Mouse (Mus musculus): ENCODE results near the gene Ifitm10. TPM values are rescaled to one million over a fixed set of nuclear protein-coding genes. Genes with fewer than 3 reads are reported as not detected.

Ifitm10 gene
- polyA plus RNA-seq, 2 experiments: 2.0 to 2.4 TPM

- Histone ChIP-seq H3K27me3 (ENCODE audit: control insufficient read depth, insufficient read depth, low read length) (no peaks in the 10 kb centered on the region), H3K4me2 (replicated peaks; ENCODE audit: low read depth, low read length, severe bottlenecking) (no peak overlapping the region), H3K27ac (replicated peaks; ENCODE audit: low read depth, low read length) (no peak overlapping the region), H3K9me3 (ENCODE audit: control insufficient read depth, low read length) (no peaks in the 10 kb centered on the region), H3K4me3 (replicated peaks; ENCODE audit: low read length) (no peak overlapping the region), H3K9ac (ENCODE audit: low read depth, low read length, severe bottlenecking) (no peak overlapping the region), H3K4me1 (ENCODE audit: control insufficient read depth, insufficient read depth, low read length) (no peaks in the 10 kb centered on the region), H3K36me3 (ENCODE audit: control insufficient read depth, insufficient read depth, low read length) (no peaks in the 10 kb centered on the region)
- no peak for ATAC-seq (ENCODE audit: low FRiP score, low read depth)
- 77% methylated on average over 4 of the region's 4 CpGs for WGBS
- DNase-seq (ENCODE audit: low spot score): no peak
- TF ChIP-seq POLR2A (IDR thresholded peaks at IDR 0.05; ENCODE audit: borderline replicate concordance, extremely low read depth, insufficient read depth, insufficient read length): no peak
These were observed 42.3 kb downstream of the Ifitm10 start for GRCm38 (mm10) chr7:142331281-142331680.

DNA sequence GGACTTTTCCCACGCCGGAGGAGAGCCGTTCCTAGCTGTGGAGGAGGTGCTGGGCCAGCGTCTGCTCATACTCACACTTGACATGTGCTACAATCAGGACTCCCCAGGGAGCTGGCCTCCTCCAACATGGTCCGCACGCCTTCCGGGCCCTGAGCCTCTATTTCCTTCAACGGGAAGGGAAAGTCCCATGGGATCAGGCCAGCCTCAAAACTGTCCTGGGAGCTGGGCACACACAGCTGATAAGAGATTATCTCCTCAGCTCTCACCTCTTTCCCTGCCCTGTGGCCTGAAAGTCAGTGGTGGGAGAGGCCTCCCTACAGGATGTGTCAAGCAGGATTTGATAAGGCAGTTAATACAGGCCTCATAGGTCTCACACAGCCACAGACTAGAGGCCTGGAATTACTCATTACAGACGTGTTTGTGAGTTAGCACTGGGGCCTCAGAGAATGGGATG lies 43.3 kb downstream of the Ifitm10 start:
- no peaks in the 10 kb centered on the region for H3K36me3 ChIP-seq (ENCODE audit: control insufficient read depth, insufficient read depth, low read length)
- no peak for DNase-seq (ENCODE audit: low spot score)
- WGBS: 43% methylated on average over 9 of the region's 9 CpGs
- H3K4me1 ChIP-seq (ENCODE audit: control insufficient read depth, insufficient read depth, low read length): no peaks in the 10 kb centered on the region
- H3K9ac ChIP-seq (ENCODE audit: low read depth, low read length, severe bottlenecking): no peak overlapping the region
- H3K9me3 ChIP-seq (ENCODE audit: control insufficient read depth, low read length): no peaks in the 10 kb centered on the region
- no peak for ATAC-seq (ENCODE audit: low FRiP score, low read depth)
- no peaks in the 10 kb centered on the region for H3K27me3 ChIP-seq (ENCODE audit: control insufficient read depth, insufficient read depth, low read length)
- no peak overlapping the region for H3K27ac ChIP-seq (replicated peaks; ENCODE audit: low read depth, low read length)
- H3K4me2 ChIP-seq (replicated peaks; ENCODE audit: low read depth, low read length, severe bottlenecking): no peak overlapping the region
- H3K4me3 ChIP-seq (replicated peaks; ENCODE audit: low read length): no peak overlapping the region
- TF ChIP-seq POLR2A (IDR thresholded peaks at IDR 0.05; ENCODE audit: borderline replicate concordance, extremely low read depth, insufficient read depth, insufficient read length): no peak

- Histone ChIP-seq H3K4me1 (ENCODE audit: control insufficient read depth, insufficient read depth, low read length) (no peaks in the 10 kb centered on the region), H3K4me2 (replicated peaks; ENCODE audit: low read depth, low read length, severe bottlenecking) (no peak overlapping the region), H3K4me3 (replicated peaks; ENCODE audit: low read length) (no peak overlapping the region), H3K27me3 (ENCODE audit: control insufficient read depth, insufficient read depth, low read length) (no peaks in the 10 kb centered on the region), H3K9me3 (ENCODE audit: control insufficient read depth, low read length) (no peaks in the 10 kb centered on the region), H3K9ac (ENCODE audit: low read depth, low read length, severe bottlenecking) (no peak overlapping the region), H3K36me3 (ENCODE audit: control insufficient read depth, insufficient read depth, low read length) (no peaks in the 10 kb centered on the region), H3K27ac (replicated peaks; ENCODE audit: low read depth, low read length) (no peak overlapping the region)
- ATAC-seq (ENCODE audit: low FRiP score, low read depth) (no peak), DNase-seq (ENCODE audit: low spot score) (no peak)
- TF ChIP-seq POLR2A (IDR thresholded peaks at IDR 0.05; ENCODE audit: borderline replicate concordance, extremely low read depth, insufficient read depth, insufficient read length): no peak
- 58% methylated on average over 3 of the region's 3 CpGs for WGBS
These were observed 45.0 kb downstream of the Ifitm10 start for GRCm38 (mm10) chr7:142328507-142328906.

GRCm38 (mm10) chr7:142326714-142327445 lies 46.7 kb downstream of the Ifitm10 start:
- WGBS: 40% methylated on average over 9 of the region's 9 CpGs
- no peak for ATAC-seq (ENCODE audit: low FRiP score, low read depth)

DNA sequence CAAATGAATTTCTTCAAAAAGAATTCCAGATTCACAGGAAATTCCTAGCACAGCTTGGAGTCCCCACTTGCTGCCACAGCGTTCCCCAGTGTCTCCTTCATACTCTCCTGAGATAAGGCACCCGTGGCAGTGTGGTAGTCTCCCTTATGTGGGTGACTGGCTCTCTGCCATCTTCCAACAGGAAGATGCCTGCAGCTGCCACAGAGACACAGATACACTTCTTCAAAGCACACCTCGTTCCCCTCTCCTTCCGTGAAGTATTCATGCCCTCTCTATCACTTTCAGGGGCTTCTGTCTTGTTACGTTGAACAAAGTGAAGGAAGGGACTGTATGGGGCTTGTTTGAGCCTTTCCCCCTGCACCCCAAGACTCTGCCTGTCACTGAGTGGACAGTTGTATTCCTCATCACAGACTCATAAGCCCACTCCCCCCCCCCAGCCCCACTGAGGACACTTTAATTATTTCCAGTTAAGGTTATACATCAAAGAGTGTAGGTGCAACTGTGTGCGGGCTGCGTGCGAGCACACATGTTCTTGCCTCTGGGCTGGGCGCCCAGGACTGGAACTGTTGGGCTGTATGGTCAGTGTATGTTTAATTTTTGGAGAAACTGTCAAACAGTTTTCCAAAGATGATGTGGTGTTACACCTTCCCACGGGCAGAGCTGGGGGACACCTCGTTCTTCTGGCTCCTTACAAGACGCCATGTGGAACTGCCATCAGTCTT lies 50.0 kb downstream of the Ifitm10 start:
- no peak for DNase-seq (ENCODE audit: low spot score)
- H3K4me2 ChIP-seq (replicated peaks; ENCODE audit: low read depth, low read length, severe bottlenecking): no peak overlapping the region
- H3K27ac ChIP-seq (replicated peaks; ENCODE audit: low read depth, low read length): no peak overlapping the region
- no peak for ATAC-seq (ENCODE audit: low FRiP score, low read depth)
- no peak overlapping the region for H3K9ac ChIP-seq (ENCODE audit: low read depth, low read length, severe bottlenecking)
- H3K9me3 ChIP-seq (ENCODE audit: control insufficient read depth, low read length): no peaks in the 10 kb centered on the region
- no peak for TF ChIP-seq POLR2A (IDR thresholded peaks at IDR 0.05; ENCODE audit: borderline replicate concordance, extremely low read depth, insufficient read depth, insufficient read length)
- no peaks in the 10 kb centered on the region for H3K27me3 ChIP-seq (ENCODE audit: control insufficient read depth, insufficient read depth, low read length)
- H3K4me3 ChIP-seq (replicated peaks; ENCODE audit: low read length): no peak overlapping the region
- peaks cover 4% of the 10 kb centered on the region; the same call in 1 of the 2 replicates for H3K4me1 ChIP-seq (ENCODE audit: control insufficient read depth, insufficient read depth, low read length)
- H3K36me3 ChIP-seq (ENCODE audit: control insufficient read depth, insufficient read depth, low read length): no peaks in the 10 kb centered on the region
- WGBS: 64% methylated on average over 12 of the region's 12 CpGs

More at GRCm38 (mm10) chr7:142326714-142327445, 46.7 kb downstream of the Ifitm10 start:
- H3K4me1 ChIP-seq (ENCODE audit: control insufficient read depth, insufficient read depth, low read length): peaks cover 3% of the 10 kb centered on the region; the same call in 1 of the 2 replicates
- no peak overlapping the region for H3K27ac ChIP-seq (replicated peaks; ENCODE audit: low read depth, low read length)
- TF ChIP-seq POLR2A (IDR thresholded peaks at IDR 0.05; ENCODE audit: borderline replicate concordance, extremely low read depth, insufficient read depth, insufficient read length): no peak
- no peaks in the 10 kb centered on the region for H3K36me3 ChIP-seq (ENCODE audit: control insufficient read depth, insufficient read depth, low read length)
- no peaks in the 10 kb centered on the region for H3K9me3 ChIP-seq (ENCODE audit: control insufficient read depth, low read length)
- H3K4me2 ChIP-seq (replicated peaks; ENCODE audit: low read depth, low read length, severe bottlenecking): no peak overlapping the region
- H3K4me3 ChIP-seq (replicated peaks; ENCODE audit: low read length): no peak overlapping the region
- no peaks in the 10 kb centered on the region for H3K27me3 ChIP-seq (ENCODE audit: control insufficient read depth, insufficient read depth, low read length)
- no peak for DNase-seq (ENCODE audit: low spot score)
- no peak overlapping the region for H3K9ac ChIP-seq (ENCODE audit: low read depth, low read length, severe bottlenecking)
